Mouse (Mus musculus) gastrocnemius, postnatal 14 days (tissue): ENCODE results near the gene Pecr. TPM values are rescaled to one million over a fixed set of nuclear protein-coding genes. Genes with fewer than 3 reads are reported as not detected.
"Not testable (repeated sequence)": the region's sequence is repeated elsewhere in the genome, so short reads cannot be mapped to it uniquely, and the experiment has no call there.

ENCODE experiments used
- DNase-seq: peaks from one replicate; pipeline ENCODE4 v3.0.0; 2021; ENCODE audit warnings: mixed read lengths
- intact Hi-C: fragments of 180-260 bp; cut with DNase I; formaldehyde crosslinking; loops from one replicate; pipeline ENCODE4 v1.15.1; 2025; ENCODE audit warnings: low total_unique reads
- total RNA-seq, 2 experiments: library from RNA; stranded (reverse); gene quantifications; 2 replicates each; pipeline ENCODE4 v1.2.3; 2021

Gene Pecr
- total RNA-seq, 2 experiments from 2014 or later: 19.6 to 20.5 TPM

GRCm38 (mm10) chr1:72242581-72243143 is 41.5 kb downstream of the Pecr start:
- intact Hi-C loops: no loop called here

GRCm38 (mm10) chr1:72239113-72239512 is 45.0 kb downstream of the Pecr start:
- intact Hi-C loops: not testable (repeated sequence)

More at GRCm38 (mm10) chr1:72242581-72243143, 41.5 kb downstream of the Pecr start:
- no peak for DNase-seq

GRCm38 (mm10) chr1:72238016-72238580 is 46.0 kb downstream of the Pecr start:
- no peak for DNase-seq
- intact Hi-C loops: no loop called here

More at GRCm38 (mm10) chr1:72239113-72239512, 45.0 kb downstream of the Pecr start:
- DNase-seq: not testable (repeated sequence)

GRCm38 (mm10) chr1:72237007-72237775 is 46.9 kb downstream of the Pecr start:
- DNase-seq: no peak

GRCm38 (mm10) chr1:72236363-72237006 is 47.6 kb downstream of the Pecr start:
- intact Hi-C loops: not testable (repeated sequence)

More at GRCm38 (mm10) chr1:72237007-72237775, 46.9 kb downstream of the Pecr start:
- intact Hi-C loops: no loop called here

GRCm38 (mm10) chr1:72232592-72232991 is 51.5 kb downstream of the Pecr start:
- DNase-seq, intact Hi-C loops: not testable (repeated sequence)

More at GRCm38 (mm10) chr1:72236363-72237006, 47.6 kb downstream of the Pecr start:
- DNase-seq: peak; percentile 84

GRCm38 (mm10) chr1:72228974-72229373 is 55.1 kb downstream of the Pecr start:
- intact Hi-C loops: no loop called here
- DNase-seq: no peak

GRCm38 (mm10) chr1:72227546-72227945 is 56.6 kb downstream of the Pecr start:
- no peak for DNase-seq
- intact Hi-C loops: no loop called here

GRCm38 (mm10) chr1:72226887-72227481 is 57.1 kb downstream of the Pecr start:
- DNase-seq: no peak
- intact Hi-C loops: no loop called here

GRCm38 (mm10) chr1:72226172-72226886 is 57.8 kb downstream of the Pecr start:
- no peak for DNase-seq
- intact Hi-C loops: no loop called here

- intact Hi-C loops: not testable (repeated sequence)
- peak; percentile 72 for DNase-seq
Measured at GRCm38 (mm10) chr1:72225720-72226171, 58.4 kb downstream of the Pecr start.

GRCm38 (mm10) chr1:72225054-72225718 is 58.9 kb downstream of the Pecr start:
- no peak for DNase-seq
- intact Hi-C loops: no loop called here

GRCm38 (mm10) chr1:72220008-72220407 is 64.1 kb downstream of the Pecr start:
- DNase-seq: no peak
- intact Hi-C loops: no loop called here

GRCm38 (mm10) chr1:72219116-72219515 is 65.0 kb downstream of the Pecr start:
- intact Hi-C loops: no loop called here

GRCm38 (mm10) chr1:72218626-72219025 is 65.5 kb downstream of the Pecr start:
- DNase-seq: no peak
- intact Hi-C loops: no loop called here

More at GRCm38 (mm10) chr1:72219116-72219515, 65.0 kb downstream of the Pecr start:
- no peak for DNase-seq

GRCm38 (mm10) chr1:72216761-72217160 is 67.4 kb downstream of the Pecr start:
- no peak for DNase-seq
- intact Hi-C loops: no loop called here

- DNase-seq: no peak
- intact Hi-C loops: no loop called here
Measured at GRCm38 (mm10) chr1:72215174-72215573, 68.9 kb downstream of the Pecr start.

- DNase-seq: peak; percentile 71
- intact Hi-C loops: no loop called here
Measured at GRCm38 (mm10) chr1:72214470-72214961, 69.6 kb downstream of the Pecr start.
